8 mouse cellular contexts compared by ENCODE assay signal in the genomic region with DNA sequence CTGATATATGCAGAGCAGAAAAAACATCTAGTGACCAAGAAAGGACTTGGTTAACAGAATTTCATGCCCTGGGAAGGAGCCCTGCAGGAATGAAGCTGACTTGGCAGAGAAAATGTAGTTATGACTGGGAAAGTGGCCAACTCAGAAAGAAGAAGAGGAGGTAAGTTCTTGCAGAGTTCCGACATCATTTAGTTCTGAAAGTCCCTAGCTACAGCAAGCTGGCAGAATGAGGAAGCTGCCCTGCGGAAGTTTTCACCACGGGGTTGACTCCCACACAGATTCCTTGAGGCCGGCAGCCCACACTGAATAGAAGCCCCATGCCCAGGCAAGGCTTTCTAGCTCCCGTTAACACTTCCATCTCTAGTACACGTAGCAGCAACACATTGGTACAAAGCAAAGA. TPM values are rescaled to one million over a fixed set of nuclear protein-coding genes. Genes with fewer than 3 reads are reported as not detected.
DNase-seq lines count a peak whose midpoint lies in the region; ATAC-seq and TF ChIP-seq lines count a peak whose summit lies in the region.

No protein-coding gene starts in this region.

- 63% methylated on average over 6 of the region's 6 CpGs for WGBS in heart, embryonic 11.5 days (ENCODE audit: insufficient replicate concordance)
- WGBS in lung, embryonic 14.5 days, result 58% methylated on average over 6 of the region's 6 CpGs
- WGBS in spleen, adult 2 months, result 12% methylated on average over 6 of the region's 6 CpGs

- DNase-seq in heart, adult 11 months, result peak; percentile 98
- peak; percentile 89 for DNase-seq in Muller cell, postnatal 12 days (ENCODE audit: inconsistent ontology term)
- peak; percentile 19 to 27 for DNase-seq in frontal cortex, postnatal 14 days (ENCODE audit: low spot score in 2 of 2)
- peak; percentile 39 to 65 for DNase-seq in kidney, adult 8-10 months
- DNase-seq in lung, embryonic 14.5 days, result peak; percentile 52
- DNase-seq in spleen, adult 2 months (ENCODE audit: low read depth in 1 of 2, low spot score in 2 of 2), result peak; percentile 37 to 70
- DNase-seq in retina, embryonic 14.5 days (ENCODE audit: low spot score), result no peak

- no peaks in the 10 kb centered on the region for H3K9me3 ChIP-seq in heart, embryonic 11.5 days (replicated peaks; ENCODE audit: control insufficient read depth, low read length)
- no peaks in the 10 kb centered on the region for H3K9me3 ChIP-seq in lung, embryonic 14.5 days (ENCODE audit: low read depth, low read length)

- no peak overlapping the region for H3K4me3 ChIP-seq in heart, embryonic 11.5 days (ENCODE audit: low read depth, low read length)
- H3K4me3 ChIP-seq in lung, embryonic 14.5 days (ENCODE audit: low read depth, low read length), result no peak overlapping the region
- no peak overlapping the region for H3K4me3 ChIP-seq in spleen, adult 2 months (ENCODE audit: extremely low read depth, insufficient read depth, insufficient read length)

- no peak overlapping the region for H3K4me2 ChIP-seq in heart, embryonic 11.5 days
- H3K4me2 ChIP-seq in lung, embryonic 14.5 days, result 0 out of 2 replicates have a peak overlapping the region, but pooled peaks have one; percentile 3

- no peak overlapping the region for H3K27ac ChIP-seq in heart, embryonic 11.5 days (ENCODE audit: low read depth, low read length)
- no peak overlapping the region for H3K27ac ChIP-seq in lung, embryonic 14.5 days (ENCODE audit: low read depth)
- no peak overlapping the region; the same call in 1 of the 2 replicates for H3K27ac ChIP-seq in spleen, adult 2 months (ENCODE audit: insufficient read depth, low read length)

- TF ChIP-seq CTCF in lung, embryonic 14.5 days (IDR thresholded peaks at IDR 0.05; ENCODE audit: low read depth), result no peak
- no peak for TF ChIP-seq CTCF in spleen, adult 2 months (IDR thresholded peaks at IDR 0.05; ENCODE audit: extremely low read depth, insufficient read depth, insufficient read length, insufficient replicate concordance)

- ATAC-seq in heart, embryonic 11.5 days (replicated peaks; ENCODE audit: insufficient number of reproducible peaks, low FRiP score, low TSS enrichment), result no peak
- no peak for ATAC-seq in lung, embryonic 14.5 days (ENCODE audit: insufficient read depth)

- no peaks in the 10 kb centered on the region for H3K36me3 ChIP-seq in heart, embryonic 11.5 days (ENCODE audit: control insufficient read depth, insufficient read depth, low read length)
- peaks cover 21% of the 10 kb centered on the region for H3K36me3 ChIP-seq in lung, embryonic 14.5 days (ENCODE audit: insufficient read depth)
- peaks cover 5% of the 10 kb centered on the region; the same call in 1 of the 2 replicates for H3K36me3 ChIP-seq in spleen, adult 2 months (ENCODE audit: control insufficient read depth, insufficient read depth, low read length)

- no peak for TF ChIP-seq POLR2A in spleen, adult 2 months (IDR thresholded peaks at IDR 0.05; ENCODE audit: low read depth, low read length)

- H3K27me3 ChIP-seq in heart, embryonic 11.5 days (ENCODE audit: control insufficient read depth, insufficient read depth, low read length), result no peaks in the 10 kb centered on the region
- no peaks in the 10 kb centered on the region for H3K27me3 ChIP-seq in lung, embryonic 14.5 days (ENCODE audit: insufficient read depth, low read length)
- H3K27me3 ChIP-seq in spleen, adult 2 months (ENCODE audit: control insufficient read depth, insufficient read depth, low read length), result no peaks in the 10 kb centered on the region

- no peak overlapping the region for H3K9ac ChIP-seq in heart, embryonic 11.5 days (ENCODE audit: low read depth, low read length)
- no peak overlapping the region for H3K9ac ChIP-seq in lung, embryonic 14.5 days

- H3K4me1 ChIP-seq in heart, embryonic 11.5 days (ENCODE audit: control insufficient read depth, insufficient read depth, low read length), result peaks cover 5% of the 10 kb centered on the region
- H3K4me1 ChIP-seq in lung, embryonic 14.5 days (ENCODE audit: insufficient read depth), result peaks cover 4% of the 10 kb centered on the region; the same call in 1 of the 2 replicates
- peaks cover 7% of the 10 kb centered on the region for H3K4me1 ChIP-seq in spleen, adult 2 months (ENCODE audit: control insufficient read depth, insufficient read depth, insufficient read length)

RNA-seq across cellular contexts. Expression of gene Tmem168, which starts 6.3 kb away (rescaled TPM):
- 28.0 and 38.1 TPM in 2 replicates for polyA plus RNA-seq in heart, embryonic 11.5 days (2014; fragmentation: Nextera tagmentation; extraction: Ambion mirVana)
- polyA plus RNA-seq in lung, embryonic 14.5 days (2014; fragmentation: Nextera tagmentation; extraction: Ambion mirVana), result 46.7 and 49.7 TPM in 2 replicates
- polyA plus RNA-seq in spleen, adult 2 months (2012; rRNA removed), result 9.0 and 9.6 TPM in 2 replicates
